Mouse (Mus musculus) stomach, embryonic 14.5 days (tissue): Measurements from ENCODE around the gene Igsf8. TPM values are rescaled to one million over a fixed set of nuclear protein-coding genes. Genes with fewer than 3 reads are reported as not detected.
"Not testable (repeated sequence)": the region's sequence is repeated elsewhere in the genome, so short reads cannot be mapped to it uniquely, and the experiment has no call there.

ENCODE experiments used
- ATAC-seq: fragments of 200-750 bp; cut with Nextera tagmentation; 2 replicates; pipeline ENCODE4 v1.8.0; 2017; ENCODE audit warnings: low read depth, moderate TSS enrichment; ENCODE audit not compliant: insufficient number of reproducible peaks, insufficient read depth, low FRiP score
- H3K27ac ChIP-seq: fragments of 300-500 bp; sonication (generic); 2 replicates; pipeline ENCODE4 v1.5.1; 2014; ENCODE audit warnings: mild to moderate bottlenecking, low read length, moderate library complexity, mixed read lengths
- H3K27me3 ChIP-seq: fragments of 300-500 bp; sonication (generic); 2 replicates; pipeline ENCODE4 v1.6.1; 2014; ENCODE audit warnings: low read length, control low read depth, mixed read lengths; ENCODE audit not compliant: control insufficient read depth, insufficient read depth
- H3K36me3 ChIP-seq: fragments of 300-500 bp; sonication (generic); 2 replicates; pipeline ENCODE4 v1.6.1; 2014; ENCODE audit warnings: mild to moderate bottlenecking, control low read depth, low read length, moderate library complexity, mixed read lengths; ENCODE audit not compliant: control insufficient read depth, insufficient read depth
- H3K4me1 ChIP-seq: fragments of 300-500 bp; sonication (generic); 2 replicates; pipeline ENCODE4 v1.6.1; 2014; ENCODE audit warnings: low read length, control low read depth, mixed read lengths; ENCODE audit not compliant: control insufficient read depth, insufficient read depth
- H3K4me2 ChIP-seq: fragments of 300-500 bp; sonication (generic); replicated peaks from 2 replicates; pipeline ENCODE4 v1.6.1; 2014; ENCODE audit warnings: low read depth, low read length, control low read depth
- H3K4me3 ChIP-seq: fragments of 300-500 bp; sonication (generic); 2 replicates; pipeline ENCODE4 v1.5.1; 2014; ENCODE audit warnings: low read depth, low read length, control low read depth
- H3K9ac ChIP-seq: fragments of 300-500 bp; sonication (generic); replicated peaks from 2 replicates; pipeline ENCODE4 v1.6.1; 2014; ENCODE audit warnings: low read depth, mild to moderate bottlenecking, control low read depth, low read length, moderate library complexity, mixed read lengths
- H3K9me3 ChIP-seq: fragments of 300-500 bp; sonication (generic); 2 replicates; pipeline ENCODE4 v1.6.1; 2016; ENCODE audit warnings: low read depth, low read length, control low read depth; ENCODE audit not compliant: control insufficient read depth
- WGBS: fragments of 180-500 bp; shearing (Covaris S2); extraction: QIAGEN DNeasy Blood & Tissue Kit; methylation state at CpG from one replicate; pipeline ENCODE4 v1.1.7; 2014; 5-methylcytosine and 5-hydroxymethylcytosine counted together
- polyA plus RNA-seq: library from polyadenylated mRNA; unstranded; fragments of >200 nt; fragmentation: Nextera tagmentation; extraction: Ambion mirVana; gene quantifications from 2 replicates; pipeline ENCODE4 v1.2.1, GENCODE M21; 2014

The Igsf8 gene
- polyA plus RNA-seq, 1 experiment from 2014 or later: 36.3 TPM

DNA sequence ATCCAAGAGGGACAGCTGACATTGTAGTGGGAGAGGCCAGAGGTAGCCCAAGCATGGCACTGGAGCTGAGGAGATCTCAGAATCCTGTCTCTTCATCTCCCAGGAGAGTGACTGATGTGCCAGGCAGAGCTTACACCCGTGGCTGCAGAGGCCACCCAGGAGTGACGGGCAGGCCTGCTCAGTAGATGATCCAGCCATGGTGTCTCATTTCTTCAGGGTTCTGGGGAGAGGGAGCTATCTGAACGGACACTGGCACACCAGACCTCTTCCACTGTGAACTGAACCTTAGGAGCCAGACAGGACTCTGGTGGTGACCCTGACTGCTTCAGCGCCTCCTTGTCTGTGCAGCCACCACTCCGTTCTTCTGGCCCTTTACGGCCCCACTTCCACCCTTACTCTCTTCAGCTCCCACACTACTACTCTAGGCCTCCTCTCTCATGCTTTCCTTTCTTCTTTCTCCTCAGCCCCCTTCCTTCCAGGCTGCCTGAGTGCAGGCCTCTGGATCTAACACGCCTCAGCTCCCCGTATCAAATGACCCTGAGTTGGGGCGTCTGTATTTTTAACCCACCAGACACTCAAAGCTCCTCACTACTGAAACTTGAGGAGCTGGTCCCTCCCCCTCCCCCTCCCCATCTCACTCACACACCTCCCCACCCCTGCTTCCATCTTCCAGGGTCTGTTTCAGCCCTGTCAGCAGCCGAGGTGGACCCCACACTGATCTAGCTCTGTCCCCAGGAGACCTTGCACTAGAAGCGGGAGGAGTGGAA, 40.0 kb upstream of the Igsf8 start:
- 43% methylated on average over 11 of the region's 11 CpGs for WGBS
- no peak overlapping the region for H3K9ac ChIP-seq
- ATAC-seq: no peak
- no peaks in the 10 kb centered on the region for H3K27me3 ChIP-seq
- H3K4me2 ChIP-seq: no peak overlapping the region
- no peaks in the 10 kb centered on the region for H3K36me3 ChIP-seq
- no peak overlapping the region for H3K4me3 ChIP-seq
- H3K4me1 ChIP-seq: peaks cover 34% of the 10 kb centered on the region
- peak overlapping the region; percentile 74; the same call in 1 of the 2 replicates for H3K27ac ChIP-seq
- H3K9me3 ChIP-seq: no peaks in the 10 kb centered on the region

DNA sequence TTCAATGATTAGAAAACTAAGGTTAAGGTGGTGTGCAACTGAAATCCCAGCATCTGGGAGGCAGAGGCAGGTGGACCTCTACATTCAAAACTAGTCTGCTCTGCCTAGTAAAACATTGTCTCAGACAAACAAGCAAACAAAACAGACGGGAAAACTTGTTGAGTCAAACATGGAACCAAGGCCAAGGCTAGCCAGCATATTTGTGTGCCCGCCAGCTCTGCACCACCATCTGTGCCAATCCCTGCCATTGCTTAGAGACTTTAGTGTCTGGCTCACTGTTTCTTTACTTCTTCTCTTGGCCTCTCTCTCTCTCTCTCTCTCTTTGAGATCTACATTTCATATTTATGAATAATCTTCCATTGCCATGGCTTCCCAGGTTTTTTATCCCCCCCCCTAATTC, 33.2 kb upstream of the Igsf8 start:
- H3K36me3 ChIP-seq: no peaks in the 10 kb centered on the region
- H3K27ac ChIP-seq: no peak overlapping the region
- no peak overlapping the region for H3K9ac ChIP-seq
- H3K9me3 ChIP-seq: no peaks in the 10 kb centered on the region
- no peaks in the 10 kb centered on the region for H3K4me1 ChIP-seq
- H3K27me3 ChIP-seq: no peaks in the 10 kb centered on the region
- H3K4me3 ChIP-seq: no peak overlapping the region
- ATAC-seq: no peak
- H3K4me2 ChIP-seq: no peak overlapping the region
- WGBS: 77% methylated on average over 2 of the region's 2 CpGs

DNA sequence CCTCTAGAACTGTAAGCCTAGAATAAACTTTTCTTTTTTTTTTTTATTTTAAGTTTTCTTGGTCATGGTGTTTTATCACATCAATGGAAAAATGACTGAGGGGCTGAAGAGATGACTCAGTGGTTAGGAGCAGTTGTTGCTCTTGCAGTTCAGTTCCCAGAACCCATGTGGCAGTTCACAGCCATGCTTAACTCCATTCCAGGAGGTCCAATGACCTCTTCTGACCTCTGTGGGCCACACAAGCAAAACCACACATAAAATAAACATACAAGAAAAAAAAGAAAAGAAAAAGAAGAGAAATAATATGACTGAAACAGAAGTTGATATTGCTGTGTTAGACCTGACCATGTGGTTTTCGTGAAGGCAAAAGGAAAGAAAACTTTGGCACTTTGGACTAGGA, 32.2 kb upstream of the Igsf8 start:
- H3K27me3 ChIP-seq: no peaks in the 10 kb centered on the region
- H3K4me1 ChIP-seq: no peaks in the 10 kb centered on the region
- no peak overlapping the region for H3K9ac ChIP-seq
- no peak overlapping the region for H3K27ac ChIP-seq
- H3K9me3 ChIP-seq: no peaks in the 10 kb centered on the region
- WGBS: 75% methylated on average over 1 of the region's 1 CpGs
- H3K4me2 ChIP-seq: no peak overlapping the region
- no peak for ATAC-seq
- no peak overlapping the region for H3K4me3 ChIP-seq
- H3K36me3 ChIP-seq: no peaks in the 10 kb centered on the region

DNA sequence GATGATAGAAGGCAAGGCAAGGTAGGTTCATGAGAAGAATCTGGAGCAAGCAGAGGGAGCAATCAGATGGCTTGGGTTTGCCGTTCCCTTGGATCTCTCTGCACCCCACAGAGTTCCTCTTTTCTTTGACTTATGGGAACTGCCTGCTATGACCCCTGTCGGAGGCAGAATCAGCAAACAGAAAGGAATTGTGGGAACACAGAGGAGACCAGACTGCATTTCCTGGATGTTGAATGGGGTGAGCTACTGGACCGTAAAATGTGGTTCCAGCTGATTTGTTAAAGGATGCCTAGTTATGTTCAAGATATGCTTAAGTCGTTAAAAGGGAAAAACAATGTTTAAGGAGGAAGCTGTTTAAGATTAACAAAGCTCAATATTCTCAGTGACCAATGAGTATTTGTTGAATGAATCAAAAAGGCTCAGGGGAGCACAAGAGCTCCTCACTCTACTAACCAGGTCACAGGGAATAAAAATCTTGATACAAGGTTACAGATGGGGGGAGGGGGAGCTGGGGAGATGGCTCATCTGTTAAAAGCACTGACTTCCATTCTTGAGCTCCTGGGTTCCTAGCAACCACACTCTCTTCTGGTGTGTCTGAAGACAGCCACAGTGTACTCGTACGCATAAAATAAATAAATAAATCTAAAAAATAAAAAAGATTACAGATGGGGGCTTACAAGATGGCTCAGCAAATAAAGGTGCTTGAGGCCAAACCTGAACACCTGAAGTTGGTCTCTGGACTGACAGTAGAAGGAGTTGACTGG, 20.3 kb upstream of the Igsf8 start:
- H3K4me1 ChIP-seq: no peaks in the 10 kb centered on the region
- H3K4me3 ChIP-seq: no peak overlapping the region
- no peak overlapping the region for H3K9ac ChIP-seq
- no peaks in the 10 kb centered on the region for H3K27me3 ChIP-seq
- WGBS: 68% methylated on average over 6 of the region's 6 CpGs
- no peak overlapping the region for H3K4me2 ChIP-seq
- no peak overlapping the region for H3K27ac ChIP-seq
- no peaks in the 10 kb centered on the region for H3K36me3 ChIP-seq
- H3K9me3 ChIP-seq: no peaks in the 10 kb centered on the region
- no peak for ATAC-seq

DNA sequence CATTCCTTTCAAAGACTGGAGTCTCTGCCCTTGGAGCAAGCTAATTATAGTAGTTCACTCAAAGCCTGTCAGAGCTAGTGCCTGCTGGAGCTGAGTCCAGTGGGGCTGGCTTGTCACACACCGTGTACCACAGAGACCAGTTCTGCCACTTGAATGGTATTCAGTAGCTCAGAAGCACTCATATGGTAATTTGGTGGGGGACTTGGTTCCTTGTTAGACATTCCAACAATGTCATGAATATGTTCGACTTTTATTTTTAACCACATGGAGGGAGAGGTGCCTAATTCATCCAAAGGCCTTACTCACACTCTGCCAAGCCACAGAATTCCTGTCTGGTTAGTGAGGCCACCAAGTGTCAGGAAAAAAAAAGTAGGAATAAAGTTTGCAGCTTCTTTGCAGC, 19.0 kb upstream of the Igsf8 start:
- Histone ChIP-seq H3K36me3 (no peaks in the 10 kb centered on the region), H3K4me3 (no peak overlapping the region), H3K9ac (no peak overlapping the region), H3K4me2 (no peak overlapping the region), H3K4me1 (no peaks in the 10 kb centered on the region), H3K27ac (no peak overlapping the region), H3K27me3 (no peaks in the 10 kb centered on the region), H3K9me3 (no peaks in the 10 kb centered on the region)
- ATAC-seq: no peak
- 54% methylated on average over 2 of the region's 2 CpGs for WGBS

DNA sequence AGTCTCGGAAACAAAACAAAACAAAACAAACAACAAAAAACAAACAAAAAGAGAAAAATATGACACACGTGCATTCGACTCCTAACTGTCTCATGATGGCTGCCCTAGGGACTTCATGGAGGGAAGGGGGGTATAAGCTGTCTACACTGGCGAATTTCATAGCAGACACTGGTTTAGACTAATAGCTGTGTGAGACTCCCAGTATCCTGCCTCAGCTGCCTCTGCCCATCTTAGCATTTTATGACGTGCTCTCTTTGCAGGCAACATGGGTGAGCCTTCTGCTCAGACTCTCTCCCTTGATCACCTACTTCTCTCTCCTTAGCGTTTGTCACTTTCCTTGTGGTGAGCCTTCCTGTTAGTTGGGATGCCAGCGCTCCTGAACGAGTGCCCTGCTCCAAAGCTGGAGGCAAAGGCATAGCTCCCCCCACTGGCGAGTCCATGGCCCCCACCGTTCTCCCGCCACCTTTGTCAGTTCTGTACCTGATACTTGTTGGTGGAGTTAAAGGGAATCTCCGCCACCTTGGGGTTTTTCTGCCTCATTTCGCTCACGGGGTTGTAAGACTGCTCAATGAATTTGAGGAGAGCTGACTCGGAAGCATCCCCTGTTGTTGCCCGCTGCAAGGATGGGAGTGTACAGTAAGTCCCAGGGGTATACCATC, 17.8 kb upstream of the Igsf8 start:
- 22% methylated on average over 16 of the region's 16 CpGs for WGBS
- H3K4me2 ChIP-seq: peak overlapping the region; percentile 10; the same call in 1 of the 2 replicates
- H3K9ac ChIP-seq: no peak overlapping the region
- H3K4me1 ChIP-seq: no peaks in the 10 kb centered on the region
- no peak for ATAC-seq
- no peak overlapping the region for H3K4me3 ChIP-seq
- no peak overlapping the region for H3K27ac ChIP-seq
- no peaks in the 10 kb centered on the region for H3K9me3 ChIP-seq
- H3K36me3 ChIP-seq: no peaks in the 10 kb centered on the region
- no peaks in the 10 kb centered on the region for H3K27me3 ChIP-seq

DNA sequence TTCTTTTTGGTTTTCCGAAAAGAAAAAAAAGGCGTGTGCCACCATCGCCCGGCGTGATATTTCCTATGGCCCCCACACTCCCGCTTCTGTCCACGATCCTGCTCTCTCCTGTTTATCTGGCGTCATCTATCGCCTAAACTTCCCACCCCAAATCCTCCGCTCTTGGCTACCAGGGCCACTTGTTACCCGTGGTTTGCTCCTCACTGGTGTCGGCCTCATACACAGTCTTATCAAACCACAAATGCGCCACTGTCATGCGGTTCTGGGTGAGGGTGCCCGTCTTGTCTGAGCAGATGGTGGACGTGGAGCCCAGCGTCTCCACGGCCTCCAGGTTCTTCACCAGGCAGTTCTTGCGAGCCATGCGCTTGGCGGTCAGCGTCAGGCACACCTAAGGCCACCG, 16.8 kb upstream of the Igsf8 start:
- H3K9ac ChIP-seq, H3K4me1 ChIP-seq, H3K27ac ChIP-seq, H3K9me3 ChIP-seq, H3K4me3 ChIP-seq, H3K36me3 ChIP-seq, H3K27me3 ChIP-seq, ATAC-seq: not testable (repeated sequence)
- H3K4me2 ChIP-seq: peak overlapping the region; percentile 10; the same call in 1 of the 2 replicates
- 34% methylated on average over 23 of the region's 23 CpGs for WGBS

DNA sequence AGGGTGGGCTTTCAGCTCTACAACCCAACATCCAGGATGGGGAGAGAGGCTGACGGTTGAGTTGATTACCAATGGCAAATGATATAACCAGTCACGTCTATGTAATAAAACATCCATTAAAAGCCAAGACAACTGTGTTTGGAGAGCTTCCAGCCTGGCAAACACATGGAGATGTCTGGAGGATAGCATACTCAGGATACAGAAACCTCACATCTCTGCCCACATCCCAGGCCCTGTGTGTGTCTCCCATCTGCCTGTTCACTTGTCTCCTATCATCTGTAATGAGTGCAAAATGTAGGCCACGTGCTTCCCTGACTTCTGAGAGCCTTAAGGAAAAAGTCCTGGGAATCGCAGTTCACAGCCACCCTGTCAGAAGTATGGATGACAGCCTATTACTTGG, 14.2 kb upstream of the Igsf8 start:
- ATAC-seq: no peak
- Histone ChIP-seq H3K36me3 (no peaks in the 10 kb centered on the region), H3K9ac (no peak overlapping the region), H3K27me3 (no peaks in the 10 kb centered on the region), H3K4me3 (no peak overlapping the region), H3K27ac (no peak overlapping the region), H3K4me2 (no peak overlapping the region), H3K9me3 (no peaks in the 10 kb centered on the region), H3K4me1 (no peaks in the 10 kb centered on the region)
- WGBS: 72% methylated on average over 4 of the region's 4 CpGs
